Mouse (Mus musculus) hindbrain, embryonic 13.5 days (tissue): ENCODE measurements around the gene Dmpk. TPM values are rescaled to one million over a fixed set of nuclear protein-coding genes. Genes with fewer than 3 reads are reported as not detected.
A peak's percentile ranks its signal among the peaks of the same experiment; 100 is the strongest.

Experiments used
- ATAC-seq: fragments of 200-750 bp; cut with Nextera tagmentation; 2 replicates; pipeline ENCODE4 v1.8.0; 2017; ENCODE audit warnings: moderate TSS enrichment; ENCODE audit not compliant: low FRiP score
- H3K27ac ChIP-seq: fragments of 300-500 bp; sonication (generic); 2 replicates; pipeline ENCODE4 v1.5.1; 2015; ENCODE audit warnings: inconsistent platforms, mild to moderate bottlenecking, moderate library complexity
- H3K27me3 ChIP-seq: fragments of 300-500 bp; sonication (generic); 2 replicates; pipeline ENCODE4 v1.6.1; 2015; ENCODE audit warnings: mild to moderate bottlenecking, inconsistent platforms
- H3K36me3 ChIP-seq: fragments of 300-500 bp; sonication (generic); 2 replicates; pipeline ENCODE4 v1.6.1; 2015; ENCODE audit warnings: mild to moderate bottlenecking, inconsistent platforms
- H3K4me1 ChIP-seq: fragments of 300-500 bp; sonication (generic); replicated peaks from 2 replicates; pipeline ENCODE4 v1.6.1; 2015; ENCODE audit warnings: inconsistent platforms
- H3K4me2 ChIP-seq: fragments of 300-500 bp; sonication (generic); 2 replicates; pipeline ENCODE4 v1.6.1; 2015; ENCODE audit warnings: inconsistent platforms, mild to moderate bottlenecking, moderate library complexity
- H3K4me3 ChIP-seq: fragments of 300-500 bp; sonication (generic); 2 replicates; pipeline ENCODE4 v1.5.1; 2015; ENCODE audit warnings: mild to moderate bottlenecking, inconsistent platforms
- H3K9ac ChIP-seq: fragments of 300-500 bp; sonication (generic); 2 replicates; pipeline ENCODE4 v1.6.1; 2015; ENCODE audit warnings: mild to moderate bottlenecking, inconsistent platforms
- H3K9me3 ChIP-seq: fragments of 300-500 bp; sonication (generic); 2 replicates; pipeline ENCODE4 v1.6.1; 2016; ENCODE audit warnings: inconsistent platforms
- WGBS: fragments of 180-500 bp; shearing (Covaris S2); methylation state at CpG from one replicate; pipeline ENCODE4 v1.1.7; 2015; 5-methylcytosine and 5-hydroxymethylcytosine counted together
- polyA plus RNA-seq: library from polyadenylated mRNA; unstranded; fragments of >200 nt; fragmentation: Nextera tagmentation; extraction: Ambion mirVana; gene quantifications from 2 replicates; pipeline ENCODE4 v1.2.1, GENCODE M21; 2015

Dmpk gene
- polyA plus RNA-seq, 1 experiment from 2014 or later = 11.6 TPM

- Histone ChIP-seq H3K27me3 (no peaks in the 10 kb centered on the region), H3K9me3 (no peaks in the 10 kb centered on the region), H3K4me2 (peak overlapping the region; percentile 99), H3K36me3 (peaks cover 50% of the 10 kb centered on the region), H3K4me1 (peaks cover 41% of the 10 kb centered on the region), H3K4me3 (peak overlapping the region; percentile 100), H3K27ac (no peak overlapping the region), H3K9ac (peak overlapping the region; percentile 98)
- ATAC-seq = no peak
- WGBS = 74% methylated on average over 14 of the region's 14 CpGs
Measured at GRCm38 (mm10) chr7:19077761-19078160, 5.9 kb upstream of the Dmpk start.

GRCm38 (mm10) chr7:19078732-19079131 is 4.9 kb upstream of the Dmpk start:
- H3K4me1 ChIP-seq = peaks cover 49% of the 10 kb centered on the region
- H3K9me3 ChIP-seq = no peaks in the 10 kb centered on the region
- no peak for ATAC-seq
- WGBS = 87% methylated on average over 3 of the region's 3 CpGs
- H3K4me3 ChIP-seq = no peak overlapping the region
- H3K9ac ChIP-seq = no peak overlapping the region
- no peaks in the 10 kb centered on the region for H3K27me3 ChIP-seq
- no peak overlapping the region for H3K27ac ChIP-seq
- peaks cover 58% of the 10 kb centered on the region for H3K36me3 ChIP-seq
- H3K4me2 ChIP-seq = no peak overlapping the region

GRCm38 (mm10) chr7:19080451-19080950 is 3.1 kb upstream of the Dmpk start:
- H3K9me3 ChIP-seq = no peaks in the 10 kb centered on the region
- no peak overlapping the region for H3K4me3 ChIP-seq
- peaks cover 61% of the 10 kb centered on the region for H3K4me1 ChIP-seq
- H3K4me2 ChIP-seq = no peak overlapping the region
- 86% methylated on average over 19 of the region's 19 CpGs for WGBS
- no peak overlapping the region for H3K27ac ChIP-seq
- no peak overlapping the region for H3K9ac ChIP-seq
- peaks cover 8% of the 10 kb centered on the region for H3K27me3 ChIP-seq
- ATAC-seq = no peak
- peaks cover 65% of the 10 kb centered on the region for H3K36me3 ChIP-seq

- peaks cover 8% of the 10 kb centered on the region for H3K27me3 ChIP-seq
- no peaks in the 10 kb centered on the region for H3K9me3 ChIP-seq
- H3K27ac ChIP-seq = no peak overlapping the region
- no peak overlapping the region for H3K9ac ChIP-seq
- peaks cover 61% of the 10 kb centered on the region for H3K4me1 ChIP-seq
- 90% methylated on average over 4 of the region's 4 CpGs for WGBS
- peaks cover 71% of the 10 kb centered on the region for H3K36me3 ChIP-seq
- H3K4me3 ChIP-seq = no peak overlapping the region
- no peak overlapping the region for H3K4me2 ChIP-seq
- ATAC-seq = no peak
Measured at GRCm38 (mm10) chr7:19082171-19082570, 1.5 kb upstream of the Dmpk start.

GRCm38 (mm10) chr7:19083096-19083495 is 553 bp upstream of the Dmpk start:
- no peak overlapping the region for H3K4me2 ChIP-seq
- no peak overlapping the region for H3K27ac ChIP-seq
- H3K9me3 ChIP-seq = no peaks in the 10 kb centered on the region
- ATAC-seq = no peak
- H3K27me3 ChIP-seq = peaks cover 8% of the 10 kb centered on the region
- peaks cover 52% of the 10 kb centered on the region for H3K4me1 ChIP-seq
- peaks cover 78% of the 10 kb centered on the region for H3K36me3 ChIP-seq
- H3K4me3 ChIP-seq = no peak overlapping the region
- 65% methylated on average over 6 of the region's 6 CpGs for WGBS
- H3K9ac ChIP-seq = no peak overlapping the region

- 66% methylated on average over 6 of the region's 6 CpGs for WGBS
- Histone ChIP-seq H3K4me2 (no peak overlapping the region), H3K27ac (no peak overlapping the region), H3K27me3 (peaks cover 8% of the 10 kb centered on the region), H3K9me3 (no peaks in the 10 kb centered on the region), H3K9ac (no peak overlapping the region), H3K4me1 (peaks cover 50% of the 10 kb centered on the region), H3K36me3 (peaks cover 77% of the 10 kb centered on the region), H3K4me3 (no peak overlapping the region)
- no peak for ATAC-seq
Measured at GRCm38 (mm10) chr7:19084277-19084771, 675 bp downstream of the Dmpk start.

GRCm38 (mm10) chr7:19084921-19085473 is 1.3 kb downstream of the Dmpk start:
- ATAC-seq = no peak
- no peak overlapping the region for H3K4me2 ChIP-seq
- 27% methylated on average over 9 of the region's 9 CpGs for WGBS
- no peak overlapping the region for H3K27ac ChIP-seq
- H3K27me3 ChIP-seq = peaks cover 8% of the 10 kb centered on the region
- H3K4me3 ChIP-seq = no peak overlapping the region
- H3K36me3 ChIP-seq = peaks cover 75% of the 10 kb centered on the region
- peaks cover 50% of the 10 kb centered on the region for H3K4me1 ChIP-seq
- H3K9ac ChIP-seq = peak overlapping the region; percentile 36
- H3K9me3 ChIP-seq = no peaks in the 10 kb centered on the region

- Histone ChIP-seq H3K9me3 (no peaks in the 10 kb centered on the region), H3K9ac (peak overlapping the region; percentile 36), H3K4me3 (no peak overlapping the region), H3K36me3 (peaks cover 75% of the 10 kb centered on the region), H3K27me3 (peaks cover 13% of the 10 kb centered on the region), H3K27ac (no peak overlapping the region), H3K4me2 (no peak overlapping the region; the same call in 1 of the 2 replicates), H3K4me1 (peaks cover 50% of the 10 kb centered on the region)
- 10% methylated on average over 6 of the region's 6 CpGs for WGBS
- ATAC-seq = no peak
Measured at GRCm38 (mm10) chr7:19085495-19085894, 1.8 kb downstream of the Dmpk start.

- peaks cover 75% of the 10 kb centered on the region for H3K36me3 ChIP-seq
- 0 out of 2 replicates have a peak overlapping the region, but pooled peaks have one; percentile 36 for H3K9ac ChIP-seq
- no peaks in the 10 kb centered on the region for H3K9me3 ChIP-seq
- peaks cover 19% of the 10 kb centered on the region for H3K27me3 ChIP-seq
- H3K4me3 ChIP-seq = no peak overlapping the region
- 18% methylated on average over 14 of the region's 14 CpGs for WGBS
- no peak overlapping the region for H3K27ac ChIP-seq
- no peak overlapping the region; the same call in 1 of the 2 replicates for H3K4me2 ChIP-seq
- ATAC-seq = no peak
- peaks cover 49% of the 10 kb centered on the region for H3K4me1 ChIP-seq
Measured at GRCm38 (mm10) chr7:19086042-19086441, 2.4 kb downstream of the Dmpk start.

- no peak overlapping the region for H3K27ac ChIP-seq
- no peak for ATAC-seq
- no peak overlapping the region for H3K4me2 ChIP-seq
- no peaks in the 10 kb centered on the region for H3K9me3 ChIP-seq
- peaks cover 42% of the 10 kb centered on the region for H3K4me1 ChIP-seq
- peaks cover 26% of the 10 kb centered on the region for H3K27me3 ChIP-seq
- peaks cover 75% of the 10 kb centered on the region for H3K36me3 ChIP-seq
- 60% methylated on average over 18 of the region's 18 CpGs for WGBS
- no peak overlapping the region for H3K9ac ChIP-seq
- no peak overlapping the region for H3K4me3 ChIP-seq
Measured at GRCm38 (mm10) chr7:19086760-19087159, 3.1 kb downstream of the Dmpk start.

GRCm38 (mm10) chr7:19088813-19089212 is 5.2 kb downstream of the Dmpk start:
- Histone ChIP-seq H3K4me1 (peaks cover 45% of the 10 kb centered on the region), H3K4me3 (no peak overlapping the region), H3K27me3 (peaks cover 42% of the 10 kb centered on the region), H3K9me3 (no peaks in the 10 kb centered on the region), H3K4me2 (no peak overlapping the region), H3K9ac (no peak overlapping the region), H3K27ac (no peak overlapping the region), H3K36me3 (peaks cover 65% of the 10 kb centered on the region)
- 44% methylated on average over 10 of the region's 10 CpGs for WGBS
- ATAC-seq = no peak

- Histone ChIP-seq H3K4me1 (peaks cover 50% of the 10 kb centered on the region), H3K27me3 (peaks cover 59% of the 10 kb centered on the region), H3K36me3 (peaks cover 54% of the 10 kb centered on the region), H3K9me3 (no peaks in the 10 kb centered on the region), H3K4me3 (no peak overlapping the region), H3K27ac (peak overlapping the region; percentile 44; the same call in 1 of the 2 replicates), H3K9ac (0 out of 2 replicates have a peak overlapping the region, but pooled peaks have one; percentile 19), H3K4me2 (peak overlapping the region; percentile 96; the same call in 1 of the 2 replicates)
- 33% methylated on average over 16 of the region's 17 CpGs for WGBS
- no peak for ATAC-seq
Measured at GRCm38 (mm10) chr7:19091913-19092312, 8.3 kb downstream of the Dmpk start.
